Mouse (Mus musculus) kidney, postnatal 0 days (tissue): ENCODE data around the gene Lmo7. TPM values are rescaled to one million over a fixed set of nuclear protein-coding genes. Genes with fewer than 3 reads are reported as not detected.

Experiments
- ATAC-seq: fragments of 200-750 bp; cut with Nextera tagmentation; replicated peaks from 2 replicates; pipeline ENCODE4 v1.8.0; 2017; ENCODE audit warnings: low read depth, moderate number of reproducible peaks, moderate TSS enrichment, moderate library complexity; ENCODE audit not compliant: low FRiP score
- DNase-seq: peaks from one replicate; pipeline ENCODE4 v3.0.0-alpha.2; 2016; ENCODE audit warnings: low spot score
- H3K27ac ChIP-seq: fragments of 300-500 bp; sonication (generic); 2 replicates; pipeline ENCODE4 v1.5.1; 2014; ENCODE audit warnings: mild to moderate bottlenecking
- H3K27me3 ChIP-seq: fragments of 300-500 bp; sonication (generic); 2 replicates; pipeline ENCODE4 v1.6.1; 2014; ENCODE audit warnings: low read length, mixed read lengths; ENCODE audit not compliant: insufficient read depth
- H3K36me3 ChIP-seq: fragments of 300-500 bp; sonication (generic); 2 replicates; pipeline ENCODE4 v1.6.1; 2014; ENCODE audit warnings: low read length, mixed read lengths; ENCODE audit not compliant: insufficient read depth
- H3K4me1 ChIP-seq: fragments of 300-500 bp; sonication (generic); replicated peaks from 2 replicates; pipeline ENCODE4 v1.6.1; 2014; ENCODE audit warnings: antibody characterized with exemption, low read length, mixed read lengths; ENCODE audit not compliant: insufficient read depth
- H3K4me2 ChIP-seq: fragments of 300-500 bp; sonication (generic); 2 replicates; pipeline ENCODE4 v1.6.1; 2014; ENCODE audit warnings: mild to moderate bottlenecking, low read length, moderate library complexity, mixed read lengths
- H3K4me3 ChIP-seq: fragments of 300-500 bp; sonication (generic); replicated peaks from 2 replicates; pipeline ENCODE4 v1.5.1; 2014; ENCODE audit warnings: low read depth, low read length
- H3K9ac ChIP-seq: fragments of 300-500 bp; sonication (generic); 2 replicates; pipeline ENCODE4 v1.6.1; 2014; ENCODE audit warnings: low read depth, low read length
- H3K9me3 ChIP-seq: fragments of 300-500 bp; sonication (generic); replicated peaks from 2 replicates; pipeline ENCODE4 v1.6.1; 2016; ENCODE audit warnings: low read length, inconsistent platforms, mixed read lengths
- CTCF ChIP-seq: IDR thresholded peaks from 2 replicates; pipeline ENCODE4 v1.5.1; 2016; ENCODE audit warnings: antibody characterized with exemption, low read depth, mild to moderate bottlenecking, moderate library complexity
- WGBS: fragments of 180-500 bp; shearing (Covaris S2); extraction: QIAGEN DNeasy Blood & Tissue Kit; methylation state at CpG from one replicate; pipeline ENCODE4 v1.1.7; 2014; 5-methylcytosine and 5-hydroxymethylcytosine counted together
- polyA plus RNA-seq: library from polyadenylated mRNA; unstranded; fragments of >200 nt; fragmentation: Nextera tagmentation; extraction: Ambion mirVana; gene quantifications from 2 replicates; pipeline ENCODE4 v1.2.1, GENCODE M21; 2015

Gene Lmo7
- polyA plus RNA-seq, 1 experiment from 2014 or later, result 14.2 TPM

GRCm38 (mm10) chr14:101838231-101838839, 108.6 kb downstream of the Lmo7 start:
- 0 out of 2 replicates have a peak, but pooled peaks cover 3% of the 10 kb centered on the region for H3K4me1 ChIP-seq
- H3K9me3 ChIP-seq, result no peaks in the 10 kb centered on the region
- 59% methylated on average over 7 of the region's 7 CpGs for WGBS
- no peak overlapping the region for H3K9ac ChIP-seq
- H3K4me2 ChIP-seq, result no peak overlapping the region
- H3K36me3 ChIP-seq, result no peaks in the 10 kb centered on the region
- ATAC-seq (no peak), DNase-seq (no peak)
- H3K27ac ChIP-seq, result no peak overlapping the region
- H3K27me3 ChIP-seq, result no peaks in the 10 kb centered on the region
- TF ChIP-seq CTCF, result no peak
- H3K4me3 ChIP-seq, result no peak overlapping the region

GRCm38 (mm10) chr14:101839771-101840731, 110.3 kb downstream of the Lmo7 start:
- DNase-seq, result no peak
- H3K36me3 ChIP-seq, result no peaks in the 10 kb centered on the region
- no peak for TF ChIP-seq CTCF
- peak overlapping the region; percentile 52 for H3K4me2 ChIP-seq
- ATAC-seq, result peak; percentile 72; the same call in 1 of the 2 replicates
- H3K4me3 ChIP-seq, result peak overlapping the region; percentile 16; the same call in 1 of the 2 replicates
- peak overlapping the region; percentile 15; the same call in 1 of the 2 replicates for H3K9ac ChIP-seq
- peak overlapping the region; percentile 54 for H3K27ac ChIP-seq
- H3K4me1 ChIP-seq, result 0 out of 2 replicates have a peak, but pooled peaks cover 3% of the 10 kb centered on the region
- no peaks in the 10 kb centered on the region for H3K9me3 ChIP-seq
- WGBS, result 43% methylated on average over 24 of the region's 24 CpGs
- no peaks in the 10 kb centered on the region for H3K27me3 ChIP-seq

DNA sequence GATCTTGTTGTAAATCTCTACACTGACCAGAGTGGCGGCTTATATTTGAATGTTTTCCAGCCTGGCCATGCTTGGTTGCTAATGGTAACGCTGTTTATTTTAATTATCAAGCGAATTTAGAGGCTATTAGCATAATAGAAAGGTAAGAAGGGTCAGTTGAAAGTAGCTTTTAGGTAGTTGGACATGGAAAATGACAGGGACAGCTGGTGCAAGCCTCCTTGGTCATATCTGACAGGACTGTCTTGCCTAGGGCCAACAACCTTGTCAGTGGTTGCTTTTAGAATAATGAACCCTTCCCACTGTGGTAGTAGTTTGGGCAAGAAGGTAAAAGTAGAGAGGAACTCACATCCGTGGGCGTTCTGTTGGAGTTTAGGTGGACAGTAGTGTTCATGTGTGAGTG, 111.5 kb downstream of the Lmo7 start:
- H3K4me2 ChIP-seq, result peak overlapping the region; percentile 50
- TF ChIP-seq CTCF, result no peak
- no peaks in the 10 kb centered on the region for H3K9me3 ChIP-seq
- no peak overlapping the region for H3K27ac ChIP-seq
- no peaks in the 10 kb centered on the region for H3K36me3 ChIP-seq
- DNase-seq (no peak), ATAC-seq (no peak)
- WGBS, result 68% methylated on average over 5 of the region's 5 CpGs
- H3K4me3 ChIP-seq, result peak overlapping the region; percentile 25
- no peaks in the 10 kb centered on the region for H3K27me3 ChIP-seq
- H3K4me1 ChIP-seq, result 0 out of 2 replicates have a peak, but pooled peaks cover 3% of the 10 kb centered on the region
- 0 out of 2 replicates have a peak overlapping the region, but pooled peaks have one; percentile 35 for H3K9ac ChIP-seq

DNA sequence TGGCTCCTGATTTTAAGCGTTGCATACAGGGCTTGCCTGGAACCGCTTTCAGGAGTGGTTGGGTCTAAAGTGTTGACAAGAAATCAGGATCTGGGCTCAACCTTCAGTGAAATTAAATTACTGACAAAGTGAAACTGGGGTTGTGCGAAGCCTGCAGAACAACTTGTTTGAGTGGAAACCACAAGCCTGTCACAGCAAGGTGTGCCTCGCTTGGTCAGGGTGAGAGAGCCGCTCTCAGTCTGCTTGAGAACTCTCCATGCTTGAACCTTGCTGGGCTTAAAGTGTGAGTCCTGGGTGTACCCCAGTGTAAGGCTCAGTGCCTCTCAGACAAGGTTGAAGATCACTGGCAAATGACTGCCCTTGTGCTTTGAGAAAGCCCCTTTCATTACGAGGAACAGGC, 112.8 kb downstream of the Lmo7 start:
- H3K27ac ChIP-seq, result 0 out of 2 replicates have a peak overlapping the region, but pooled peaks have one; percentile 36

GRCm38 (mm10) chr14:101843443-101843842, 113.7 kb downstream of the Lmo7 start:
- Histone ChIP-seq H3K36me3 (no peaks in the 10 kb centered on the region), H3K27ac (no peak overlapping the region), H3K4me2 (peak overlapping the region; percentile 50; the same call in 1 of the 2 replicates), H3K4me3 (no peak overlapping the region), H3K9ac (no peak overlapping the region), H3K4me1 (0 out of 2 replicates have a peak, but pooled peaks cover 3% of the 10 kb centered on the region), H3K27me3 (no peaks in the 10 kb centered on the region), H3K9me3 (no peaks in the 10 kb centered on the region)
- no peak for ATAC-seq
- 90% methylated on average over 17 of the region's 17 CpGs for WGBS
- no peak for DNase-seq
- TF ChIP-seq CTCF, result no peak

More for the DNA sequence above, 112.8 kb downstream of the Lmo7 start:
- Histone ChIP-seq H3K4me3 (peak overlapping the region; percentile 1; the same call in 1 of the 2 replicates), H3K36me3 (no peaks in the 10 kb centered on the region), H3K27me3 (no peaks in the 10 kb centered on the region), H3K9me3 (no peaks in the 10 kb centered on the region), H3K4me1 (0 out of 2 replicates have a peak, but pooled peaks cover 3% of the 10 kb centered on the region), H3K4me2 (peak overlapping the region; percentile 50), H3K9ac (no peak overlapping the region)
- WGBS, result 84% methylated on average over 6 of the region's 6 CpGs
- no peak for TF ChIP-seq CTCF
- DNase-seq (no peak), ATAC-seq (no peak)

DNA sequence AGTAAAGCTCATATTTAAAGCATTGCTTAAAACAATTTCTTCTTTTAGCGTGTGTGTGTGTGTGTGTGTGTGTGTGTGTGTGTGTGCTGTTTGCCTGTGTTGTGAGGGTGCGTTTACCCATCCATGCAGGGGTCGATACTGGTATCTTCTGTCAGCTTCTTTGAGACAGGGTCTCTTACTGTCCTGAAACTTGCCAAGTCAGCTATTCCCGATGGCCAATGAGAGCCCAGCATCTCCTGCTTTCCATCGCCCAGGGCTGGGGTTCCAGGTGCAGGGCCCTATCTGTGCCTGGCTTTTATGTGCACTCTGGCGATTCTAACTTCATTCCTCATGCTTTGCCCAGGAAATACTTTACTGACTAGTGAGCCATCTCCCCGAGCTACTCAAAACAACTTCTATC, 114.7 kb downstream of the Lmo7 start:
- H3K27me3 ChIP-seq, result no peaks in the 10 kb centered on the region
- H3K36me3 ChIP-seq, result no peaks in the 10 kb centered on the region
- 51% methylated on average over 7 of the region's 7 CpGs for WGBS
- H3K9me3 ChIP-seq, result no peaks in the 10 kb centered on the region
- H3K4me2 ChIP-seq, result no peak overlapping the region
- 0 out of 2 replicates have a peak, but pooled peaks cover 3% of the 10 kb centered on the region for H3K4me1 ChIP-seq
- no peak overlapping the region for H3K4me3 ChIP-seq
- no peak overlapping the region for H3K9ac ChIP-seq
- ATAC-seq, result no peak
- no peak for DNase-seq
- no peak overlapping the region for H3K27ac ChIP-seq
- no peak for TF ChIP-seq CTCF
